Mouse (Mus musculus) hindbrain, postnatal 0 days (tissue): ENCODE measurements around the gene Ceacam16. TPM values are rescaled to one million over a fixed set of nuclear protein-coding genes. Genes with fewer than 3 reads are reported as not detected.

ENCODE experiments used
- ATAC-seq: fragments of 200-750 bp; cut with Nextera tagmentation; 2 replicates; pipeline ENCODE4 v1.8.0; 2017; ENCODE audit warnings: mild to moderate bottlenecking, moderate TSS enrichment, moderate library complexity
- DNase-seq: peaks from one replicate; pipeline ENCODE4 v3.0.0-alpha.2; 2015; ENCODE audit warnings: low spot score
- H3K27ac ChIP-seq: fragments of 300-500 bp; sonication (generic); 2 replicates; pipeline ENCODE4 v1.5.1; 2014; ENCODE audit warnings: mild to moderate bottlenecking
- H3K27me3 ChIP-seq: fragments of 300-500 bp; sonication (generic); 2 replicates; pipeline ENCODE4 v1.6.1; 2014; ENCODE audit warnings: low read length, mixed read lengths; ENCODE audit not compliant: insufficient read depth
- H3K36me3 ChIP-seq: fragments of 300-500 bp; sonication (generic); 2 replicates; pipeline ENCODE4 v1.6.1; 2014; ENCODE audit warnings: low read length, mixed read lengths; ENCODE audit not compliant: insufficient read depth
- H3K4me1 ChIP-seq: fragments of 300-500 bp; sonication (generic); 2 replicates; pipeline ENCODE4 v1.6.1; 2014; ENCODE audit warnings: antibody characterized with exemption, low read length, mixed read lengths; ENCODE audit not compliant: insufficient read depth
- H3K4me2 ChIP-seq: fragments of 300-500 bp; sonication (generic); 2 replicates; pipeline ENCODE4 v1.6.1; 2014; ENCODE audit warnings: low read depth, mild to moderate bottlenecking, low read length, moderate library complexity, mixed read lengths
- H3K4me3 ChIP-seq: fragments of 300-500 bp; sonication (generic); 2 replicates; pipeline ENCODE4 v1.5.1; 2014; ENCODE audit warnings: low read length
- H3K9ac ChIP-seq: fragments of 300-500 bp; sonication (generic); replicated peaks from 2 replicates; pipeline ENCODE4 v1.6.1; 2014; ENCODE audit warnings: mild to moderate bottlenecking, low read length, moderate library complexity, mixed read lengths
- H3K9me3 ChIP-seq: fragments of 300-500 bp; sonication (generic); 2 replicates; pipeline ENCODE4 v1.6.1; 2016; ENCODE audit warnings: low read length, mixed read lengths
- CTCF ChIP-seq: IDR thresholded peaks from 2 replicates; pipeline ENCODE4 v1.5.1; 2016; ENCODE audit warnings: antibody characterized with exemption, control low read depth, low read depth
- WGBS: fragments of 180-500 bp; shearing (Covaris S2); extraction: QIAGEN DNeasy Blood & Tissue Kit; methylation state at CpG from one replicate; pipeline ENCODE4 v1.1.7; 2014; 5-methylcytosine and 5-hydroxymethylcytosine counted together
- polyA plus RNA-seq: library from polyadenylated mRNA; unstranded; fragments of >200 nt; fragmentation: Nextera tagmentation; extraction: Ambion mirVana; gene quantifications from 2 replicates; pipeline ENCODE4 v1.2.1, GENCODE M21; 2015
- total RNA-seq: library from RNA; depleted of rRNA; stranded (reverse); fragments of >200 nt; gene quantifications from 2 replicates; pipeline ENCODE4 v1.2.3, GENCODE M21; 2014

The Ceacam16 gene
- total and polyA plus RNA-seq, 2 experiments from 2014 or later, result 0.86 TPM; not detected in 1

DNA sequence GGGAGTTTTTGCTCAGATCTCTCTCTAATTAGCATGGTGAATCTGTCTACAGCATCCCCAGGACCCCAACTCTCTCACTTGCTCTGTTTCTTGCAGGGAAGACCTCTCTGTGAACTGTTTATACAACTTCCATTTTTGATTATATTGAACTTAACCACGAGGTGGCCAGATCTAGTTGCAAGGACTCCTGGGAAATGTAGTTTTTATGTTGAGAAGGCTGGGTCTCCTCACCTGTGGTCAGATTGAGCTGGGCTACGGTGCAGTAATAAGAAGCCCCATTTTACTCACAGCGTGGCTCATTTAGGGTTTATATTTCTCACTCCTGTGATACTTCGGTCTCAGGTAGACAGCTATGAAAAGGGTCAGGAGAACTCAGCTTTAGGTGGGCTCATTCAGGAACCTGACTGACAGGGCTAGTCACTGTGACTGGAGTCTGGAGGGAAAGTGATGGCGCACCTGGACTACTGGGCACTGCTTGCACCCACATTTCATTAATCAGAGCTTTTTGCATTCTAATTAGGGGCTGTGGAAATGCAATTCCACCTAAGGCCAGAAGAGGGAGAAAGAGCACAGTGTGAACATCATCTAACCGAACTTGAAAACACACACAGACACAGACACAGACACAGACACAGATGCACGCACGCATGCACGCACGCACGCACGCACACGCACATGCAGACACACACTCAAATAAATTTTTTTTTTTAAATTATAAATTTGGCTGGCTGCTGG lies 15.0 kb upstream of the Ceacam16 start:
- 52% methylated on average over 13 of the region's 13 CpGs for WGBS
- H3K27ac ChIP-seq, result no peak overlapping the region

DNA sequence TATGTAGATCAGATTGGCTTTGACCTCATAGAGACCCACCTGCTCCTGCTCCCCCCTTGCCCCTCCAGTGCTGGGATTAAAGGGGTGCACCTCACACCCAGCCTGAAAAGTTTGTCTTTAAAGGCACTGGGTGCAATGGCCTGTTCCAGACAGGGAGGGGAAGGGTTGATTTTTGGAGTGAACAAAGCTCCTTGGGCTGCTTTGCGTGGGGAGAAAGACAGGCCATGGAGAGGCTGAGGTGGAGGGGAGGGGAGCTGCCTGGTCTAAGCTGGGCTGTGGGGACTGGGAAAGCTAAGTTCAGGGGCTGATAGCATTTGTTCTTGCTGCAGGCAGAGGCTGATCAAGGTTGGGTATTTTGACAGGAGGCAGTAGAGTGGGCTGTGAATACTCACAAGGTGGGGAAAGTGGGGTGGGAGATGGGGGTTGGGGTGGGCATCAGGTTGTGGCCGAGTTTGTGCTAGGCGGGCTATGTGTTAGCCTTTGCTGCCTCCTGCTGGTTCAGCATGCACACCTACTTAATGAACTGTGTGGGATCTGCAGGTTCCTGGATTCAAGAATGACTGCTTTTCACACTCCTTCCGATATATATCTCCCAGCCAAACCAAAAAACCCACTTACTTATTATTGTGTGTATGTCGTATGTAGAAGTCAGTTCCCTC lies 11.0 kb upstream of the Ceacam16 start:
- TF ChIP-seq CTCF, result peak; percentile 52
- no peak overlapping the region for H3K9ac ChIP-seq
- 49% methylated on average over 5 of the region's 5 CpGs for WGBS
- H3K27ac ChIP-seq, result no peak overlapping the region
- peak; percentile 16 for DNase-seq
- H3K27me3 ChIP-seq, result no peaks in the 10 kb centered on the region
- no peak for ATAC-seq
- H3K36me3 ChIP-seq, result no peaks in the 10 kb centered on the region
- no peaks in the 10 kb centered on the region for H3K4me1 ChIP-seq
- no peak overlapping the region for H3K4me2 ChIP-seq
- no peak overlapping the region for H3K4me3 ChIP-seq
- H3K9me3 ChIP-seq, result no peaks in the 10 kb centered on the region

More for the DNA sequence above, 15.0 kb upstream of the Ceacam16 start:
- no peak overlapping the region for H3K4me3 ChIP-seq
- no peaks in the 10 kb centered on the region for H3K27me3 ChIP-seq
- no peaks in the 10 kb centered on the region for H3K36me3 ChIP-seq
- no peak overlapping the region for H3K4me2 ChIP-seq
- ATAC-seq, result peak; percentile 63
- peak; percentile 72 for DNase-seq
- no peaks in the 10 kb centered on the region for H3K4me1 ChIP-seq
- H3K9ac ChIP-seq, result no peak overlapping the region
- TF ChIP-seq CTCF, result peak; percentile 84
- no peaks in the 10 kb centered on the region for H3K9me3 ChIP-seq

DNA sequence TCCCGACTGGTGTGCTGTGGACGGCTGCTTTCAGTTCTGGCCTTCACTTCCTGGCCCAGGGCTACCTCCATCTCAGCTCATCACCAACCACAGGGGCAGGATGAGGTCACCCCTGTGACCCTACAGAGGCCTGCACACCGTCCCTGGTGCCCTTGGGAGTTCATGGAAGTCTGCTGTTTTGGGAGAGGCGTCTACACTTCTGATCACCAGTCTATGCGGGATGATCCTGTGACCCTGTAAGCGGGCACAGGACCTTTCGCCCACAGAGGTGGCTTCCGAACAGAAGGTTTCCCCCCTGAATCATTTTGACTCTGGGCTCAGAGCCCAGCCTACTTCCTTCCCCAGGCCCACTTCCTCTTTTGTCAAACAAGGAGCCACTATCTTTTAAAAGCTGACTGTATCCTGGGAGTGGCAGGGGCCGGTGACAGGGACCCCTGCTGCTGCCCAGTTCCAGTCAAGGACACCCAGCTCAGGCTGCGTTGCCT lies 10.1 kb upstream of the Ceacam16 start:
- no peak for DNase-seq
- no peak overlapping the region for H3K9ac ChIP-seq
- no peaks in the 10 kb centered on the region for H3K27me3 ChIP-seq
- no peak for TF ChIP-seq CTCF
- no peak overlapping the region for H3K27ac ChIP-seq
- H3K9me3 ChIP-seq, result no peaks in the 10 kb centered on the region
- H3K4me2 ChIP-seq, result no peak overlapping the region
- H3K36me3 ChIP-seq, result no peaks in the 10 kb centered on the region
- 64% methylated on average over 10 of the region's 10 CpGs for WGBS
- H3K4me1 ChIP-seq, result no peaks in the 10 kb centered on the region
- H3K4me3 ChIP-seq, result no peak overlapping the region
- no peak for ATAC-seq

DNA sequence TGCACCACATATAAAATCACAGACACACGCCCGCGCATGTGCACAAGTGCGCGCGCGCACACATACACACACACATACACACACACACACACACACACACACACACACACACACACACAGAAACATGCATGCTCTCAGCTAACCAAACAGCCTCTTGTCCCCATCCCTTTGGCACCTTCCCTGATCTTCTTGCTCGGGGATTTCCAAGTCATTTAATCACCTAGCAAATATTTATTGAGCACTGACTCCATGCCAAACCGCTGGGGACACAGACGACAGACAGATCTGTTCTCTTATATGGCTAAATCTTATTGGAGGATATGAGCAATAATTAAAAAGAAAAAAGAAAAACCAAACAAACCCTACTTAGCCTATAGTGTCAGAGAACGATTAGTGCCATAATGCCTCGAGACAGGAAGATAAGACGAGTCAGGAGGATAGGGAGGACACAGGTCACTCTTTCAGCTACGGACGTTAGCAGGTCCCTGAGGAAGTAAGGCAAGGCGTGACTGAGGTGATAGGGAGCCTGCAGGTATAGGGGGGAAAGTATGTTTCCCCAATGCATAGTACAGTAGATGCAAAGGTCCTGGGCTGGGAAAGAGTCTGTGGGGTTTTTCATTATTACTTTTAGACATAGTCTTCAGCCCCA lies 6.8 kb upstream of the Ceacam16 start:
- Histone ChIP-seq H3K9me3 (no peaks in the 10 kb centered on the region), H3K9ac (no peak overlapping the region), H3K27me3 (no peaks in the 10 kb centered on the region), H3K27ac (no peak overlapping the region), H3K4me3 (no peak overlapping the region), H3K4me2 (no peak overlapping the region), H3K36me3 (no peaks in the 10 kb centered on the region), H3K4me1 (no peaks in the 10 kb centered on the region)
- 89% methylated on average over 16 of the region's 16 CpGs for WGBS
- TF ChIP-seq CTCF, result no peak
- DNase-seq, result no peak
- no peak for ATAC-seq

DNA sequence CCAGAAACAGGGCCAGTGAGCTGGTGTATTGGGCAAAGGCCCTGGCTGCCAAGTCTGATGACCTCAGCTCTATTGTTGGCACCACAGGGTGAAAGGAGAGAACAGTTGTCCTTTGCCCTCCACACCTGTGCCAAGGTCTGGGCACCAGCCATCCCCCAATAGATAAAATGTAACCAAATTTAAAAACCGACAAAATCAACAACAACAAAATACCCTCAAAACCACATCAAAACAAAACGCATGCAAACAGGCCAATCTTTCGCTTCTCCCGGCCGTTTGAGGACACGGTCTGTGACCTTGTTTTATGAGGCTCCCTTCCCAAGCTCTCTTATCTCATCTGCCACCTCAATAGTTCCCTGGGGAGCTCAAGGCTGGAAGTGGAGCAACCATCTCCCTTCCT lies 5.4 kb upstream of the Ceacam16 start:
- 88% methylated on average over 6 of the region's 6 CpGs for WGBS
- no peak for TF ChIP-seq CTCF
- Histone ChIP-seq H3K4me2 (no peak overlapping the region), H3K4me3 (no peak overlapping the region), H3K9ac (no peak overlapping the region), H3K4me1 (no peaks in the 10 kb centered on the region), H3K27ac (no peak overlapping the region), H3K36me3 (no peaks in the 10 kb centered on the region), H3K27me3 (no peaks in the 10 kb centered on the region), H3K9me3 (no peaks in the 10 kb centered on the region)
- no peak for ATAC-seq
- DNase-seq, result no peak

DNA sequence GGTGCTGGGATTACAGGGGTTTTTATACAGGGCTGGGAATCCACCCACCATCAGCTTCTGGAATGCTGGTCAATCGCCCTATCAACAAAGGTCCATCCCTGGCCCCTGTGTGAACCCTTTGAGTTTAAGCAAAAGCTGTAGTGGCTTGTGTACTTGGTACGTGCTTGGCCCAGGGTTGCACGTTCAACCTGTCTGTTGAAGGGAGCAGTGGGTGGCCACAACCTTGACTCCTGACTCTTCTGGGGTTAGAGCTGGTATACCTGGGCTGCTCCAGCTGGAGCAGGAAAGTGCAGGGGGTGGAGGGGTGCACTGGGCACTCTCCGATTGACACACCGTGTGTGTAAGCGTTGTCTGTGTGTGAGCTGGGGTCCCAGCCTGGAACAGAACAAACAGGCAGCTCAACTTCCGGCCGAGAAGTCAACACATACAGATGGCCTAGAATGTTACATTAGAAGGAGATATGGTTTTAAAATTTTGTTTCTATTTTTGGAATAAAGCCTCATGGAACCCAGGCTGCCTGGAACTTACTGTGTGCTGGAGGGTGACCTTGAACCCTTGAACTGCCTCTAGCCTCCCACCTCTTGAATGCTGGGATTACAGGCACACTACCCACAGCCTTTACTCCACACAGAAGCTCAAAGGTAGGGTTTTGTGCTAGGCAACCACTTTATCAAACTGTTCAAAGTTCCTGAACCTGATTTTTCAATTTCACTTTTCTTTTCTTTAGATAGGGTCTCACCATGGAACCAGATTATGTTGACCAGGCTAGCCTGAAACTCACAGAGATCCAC lies 4.3 kb upstream of the Ceacam16 start:
- no peak for DNase-seq
- Histone ChIP-seq H3K4me1 (no peaks in the 10 kb centered on the region), H3K27me3 (no peaks in the 10 kb centered on the region), H3K36me3 (no peaks in the 10 kb centered on the region), H3K9ac (no peak overlapping the region), H3K4me3 (no peak overlapping the region), H3K9me3 (no peaks in the 10 kb centered on the region), H3K27ac (no peak overlapping the region), H3K4me2 (no peak overlapping the region)
- 78% methylated on average over 8 of the region's 8 CpGs for WGBS
- TF ChIP-seq CTCF, result no peak
- 0 out of 2 replicates have a peak, but pooled peaks have one; percentile 4 for ATAC-seq
